Mouse (Mus musculus): ENCODE measurements around the gene Fndc7. TPM values are rescaled to one million over a fixed set of nuclear protein-coding genes. Genes with fewer than 3 reads are reported as not detected.

Gene Fndc7
- polyA plus RNA-seq, 2 experiments = 0.23 to 0.35 TPM

DNA sequence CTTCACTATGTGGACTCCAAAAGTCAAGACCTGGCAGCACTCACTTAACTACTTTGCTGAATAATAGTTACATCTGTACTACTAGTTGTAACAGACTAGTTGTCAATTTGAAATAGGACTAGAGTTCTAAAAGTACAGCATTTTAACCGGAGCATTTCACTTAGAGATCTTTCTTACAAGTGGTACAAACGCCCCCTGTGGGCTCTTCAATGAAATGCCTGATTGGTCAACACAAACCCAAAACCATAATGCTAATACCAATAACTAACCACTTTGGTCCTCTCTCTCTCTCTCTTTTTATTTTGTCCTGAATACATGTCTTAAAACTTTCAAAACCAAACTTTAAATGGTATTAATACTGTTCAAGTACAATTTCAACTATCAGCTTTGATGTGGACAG is 12.2 kb upstream of the Fndc7 start:
- no peak overlapping the region for H3K27ac ChIP-seq (replicated peaks; ENCODE audit: low read depth, low read length)
- no peak for TF ChIP-seq POLR2A (IDR thresholded peaks at IDR 0.05; ENCODE audit: borderline replicate concordance, extremely low read depth, insufficient read depth, insufficient read length)
- no peaks in the 10 kb centered on the region for H3K4me1 ChIP-seq (ENCODE audit: control insufficient read depth, insufficient read depth, low read length)
- no peak overlapping the region for H3K4me2 ChIP-seq (replicated peaks; ENCODE audit: low read depth, low read length, severe bottlenecking)
- 56% methylated on average over 2 of the region's 2 CpGs for WGBS
- ATAC-seq (ENCODE audit: low FRiP score, low read depth) (no peak), DNase-seq (ENCODE audit: low spot score) (no peak)
- peaks cover 59% of the 10 kb centered on the region for H3K36me3 ChIP-seq (ENCODE audit: control insufficient read depth, insufficient read depth, low read length)
- no peak overlapping the region for H3K9ac ChIP-seq (ENCODE audit: low read depth, low read length, severe bottlenecking)
- H3K4me3 ChIP-seq (replicated peaks; ENCODE audit: low read length) = no peak overlapping the region
- no peaks in the 10 kb centered on the region for H3K27me3 ChIP-seq (ENCODE audit: control insufficient read depth, insufficient read depth, low read length)
- no peaks in the 10 kb centered on the region for H3K9me3 ChIP-seq (ENCODE audit: control insufficient read depth, low read length)

DNA sequence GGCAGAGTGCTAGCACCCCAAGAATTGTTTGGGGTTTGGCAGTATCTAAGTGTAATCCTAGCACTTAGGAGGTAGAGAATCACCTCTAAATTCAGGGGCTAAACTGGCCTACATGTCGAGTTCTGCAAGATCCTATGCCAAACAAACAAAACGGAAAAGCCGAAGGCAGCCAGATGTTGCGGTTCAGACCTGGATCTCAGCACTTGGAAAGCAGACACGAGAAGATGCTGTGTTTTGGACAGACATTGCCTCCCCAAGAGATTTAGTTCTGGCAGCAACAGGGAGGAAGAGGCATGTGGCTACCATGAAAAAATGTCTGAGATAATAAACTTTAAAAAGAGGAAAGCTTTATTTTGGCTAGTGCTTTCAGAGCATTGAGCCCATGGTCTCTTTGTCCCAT is 10.9 kb upstream of the Fndc7 start:
- Histone ChIP-seq H3K4me2 (replicated peaks; ENCODE audit: low read depth, low read length, severe bottlenecking) (no peak overlapping the region), H3K27ac (replicated peaks; ENCODE audit: low read depth, low read length) (no peak overlapping the region), H3K4me1 (ENCODE audit: control insufficient read depth, insufficient read depth, low read length) (no peaks in the 10 kb centered on the region), H3K9ac (ENCODE audit: low read depth, low read length, severe bottlenecking) (no peak overlapping the region), H3K9me3 (ENCODE audit: control insufficient read depth, low read length) (no peaks in the 10 kb centered on the region), H3K36me3 (ENCODE audit: control insufficient read depth, insufficient read depth, low read length) (peaks cover 48% of the 10 kb centered on the region), H3K27me3 (ENCODE audit: control insufficient read depth, insufficient read depth, low read length) (no peaks in the 10 kb centered on the region), H3K4me3 (replicated peaks; ENCODE audit: low read length) (no peak overlapping the region)
- no peak for DNase-seq (ENCODE audit: low spot score)
- WGBS = 79% methylated on average over 5 of the region's 5 CpGs
- no peak for ATAC-seq (ENCODE audit: low FRiP score, low read depth)
- no peak for TF ChIP-seq POLR2A (IDR thresholded peaks at IDR 0.05; ENCODE audit: borderline replicate concordance, extremely low read depth, insufficient read depth, insufficient read length)

DNA sequence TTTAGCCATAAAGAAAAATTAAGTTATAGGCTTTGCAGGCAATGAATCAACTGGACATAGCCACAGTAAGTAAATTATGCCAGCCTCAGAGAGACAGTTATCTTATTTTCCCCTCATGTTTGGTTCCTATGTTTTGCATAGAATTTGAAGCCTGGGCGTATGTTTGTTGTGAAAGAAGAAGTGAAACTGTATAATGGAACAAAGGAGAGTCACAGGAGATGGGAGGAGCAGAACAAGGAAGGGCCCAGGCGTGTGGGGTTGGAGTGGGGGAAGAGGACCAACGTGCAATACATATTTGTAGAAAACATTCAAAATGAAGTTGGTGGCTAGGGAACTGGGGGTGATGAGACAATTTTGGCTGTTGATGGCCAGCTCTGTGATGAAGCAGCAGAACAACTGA is 10.3 kb upstream of the Fndc7 start:
- no peak for TF ChIP-seq POLR2A (IDR thresholded peaks at IDR 0.05; ENCODE audit: borderline replicate concordance, extremely low read depth, insufficient read depth, insufficient read length)
- Histone ChIP-seq H3K4me1 (ENCODE audit: control insufficient read depth, insufficient read depth, low read length) (no peaks in the 10 kb centered on the region), H3K9me3 (ENCODE audit: control insufficient read depth, low read length) (no peaks in the 10 kb centered on the region), H3K4me3 (replicated peaks; ENCODE audit: low read length) (no peak overlapping the region), H3K27me3 (ENCODE audit: control insufficient read depth, insufficient read depth, low read length) (no peaks in the 10 kb centered on the region), H3K4me2 (replicated peaks; ENCODE audit: low read depth, low read length, severe bottlenecking) (no peak overlapping the region), H3K27ac (replicated peaks; ENCODE audit: low read depth, low read length) (no peak overlapping the region), H3K36me3 (ENCODE audit: control insufficient read depth, insufficient read depth, low read length) (peaks cover 44% of the 10 kb centered on the region), H3K9ac (ENCODE audit: low read depth, low read length, severe bottlenecking) (no peak overlapping the region)
- no peak for DNase-seq (ENCODE audit: low spot score)
- WGBS = 87% methylated on average over 3 of the region's 3 CpGs
- no peak for ATAC-seq (ENCODE audit: low FRiP score, low read depth)

DNA sequence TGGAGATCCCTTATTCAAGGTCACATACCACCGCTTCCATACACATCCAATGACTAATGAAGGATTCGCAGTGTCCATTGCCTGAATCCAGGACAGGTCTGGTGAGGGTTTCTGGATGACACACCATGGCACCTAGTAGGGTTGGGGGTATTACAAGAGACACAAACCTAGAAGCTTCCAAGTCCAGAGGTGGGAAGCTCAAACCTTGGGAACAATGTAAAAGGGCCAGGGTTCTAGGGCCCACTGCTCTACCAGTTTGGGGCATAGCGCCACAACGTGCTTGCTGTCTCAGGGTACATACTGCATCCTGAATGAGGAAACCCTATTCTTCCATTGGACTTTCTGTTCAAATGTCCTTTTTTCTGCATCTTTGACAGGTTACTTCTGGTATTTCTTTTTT is 8.8 kb upstream of the Fndc7 start:
- no peak for TF ChIP-seq POLR2A (IDR thresholded peaks at IDR 0.05; ENCODE audit: borderline replicate concordance, extremely low read depth, insufficient read depth, insufficient read length)
- H3K9me3 ChIP-seq (ENCODE audit: control insufficient read depth, low read length) = no peaks in the 10 kb centered on the region

DNA sequence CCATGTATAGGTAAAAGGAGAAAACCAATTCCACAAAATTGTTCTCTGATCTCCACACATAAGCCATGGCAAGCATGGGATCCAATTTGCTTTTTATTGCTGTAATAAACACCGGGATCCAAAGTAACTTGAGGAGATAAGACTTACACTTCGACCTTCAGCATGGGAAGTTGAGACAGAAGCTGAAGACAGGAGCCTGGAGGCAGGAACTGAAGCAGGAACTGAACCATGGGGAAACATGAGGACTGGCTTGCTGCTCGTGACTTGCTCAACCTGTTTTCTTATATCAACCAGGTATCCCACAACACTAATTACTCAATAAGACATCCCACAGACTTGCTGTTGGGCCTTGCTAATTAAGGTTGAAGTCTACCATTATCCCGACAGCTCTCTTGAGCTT is 3.1 kb upstream of the Fndc7 start:
- TF ChIP-seq POLR2A (IDR thresholded peaks at IDR 0.05; ENCODE audit: borderline replicate concordance, extremely low read depth, insufficient read depth, insufficient read length) = no peak
- DNase-seq (ENCODE audit: low spot score) (no peak), ATAC-seq (ENCODE audit: low FRiP score, low read depth) (no peak)
- H3K4me3 ChIP-seq (replicated peaks; ENCODE audit: low read length) = no peak overlapping the region
- H3K9ac ChIP-seq (ENCODE audit: low read depth, low read length, severe bottlenecking) = no peak overlapping the region
- no peaks in the 10 kb centered on the region for H3K36me3 ChIP-seq (ENCODE audit: control insufficient read depth, insufficient read depth, low read length)
- H3K4me1 ChIP-seq (ENCODE audit: control insufficient read depth, insufficient read depth, low read length) = no peaks in the 10 kb centered on the region
- no peaks in the 10 kb centered on the region; the same call in 1 of the 2 replicates for H3K9me3 ChIP-seq (ENCODE audit: control insufficient read depth, low read length)
- H3K27me3 ChIP-seq (ENCODE audit: control insufficient read depth, insufficient read depth, low read length) = no peaks in the 10 kb centered on the region
- no peak overlapping the region for H3K27ac ChIP-seq (replicated peaks; ENCODE audit: low read depth, low read length)
- no peak overlapping the region for H3K4me2 ChIP-seq (replicated peaks; ENCODE audit: low read depth, low read length, severe bottlenecking)
- 49% methylated on average over 4 of the region's 4 CpGs for WGBS

More for the DNA sequence above, 8.8 kb upstream of the Fndc7 start:
- Histone ChIP-seq H3K4me2 (replicated peaks; ENCODE audit: low read depth, low read length, severe bottlenecking) (no peak overlapping the region), H3K4me3 (replicated peaks; ENCODE audit: low read length) (no peak overlapping the region), H3K36me3 (ENCODE audit: control insufficient read depth, insufficient read depth, low read length) (peaks cover 28% of the 10 kb centered on the region), H3K4me1 (ENCODE audit: control insufficient read depth, insufficient read depth, low read length) (no peaks in the 10 kb centered on the region), H3K27ac (replicated peaks; ENCODE audit: low read depth, low read length) (no peak overlapping the region), H3K27me3 (ENCODE audit: control insufficient read depth, insufficient read depth, low read length) (no peaks in the 10 kb centered on the region), H3K9ac (ENCODE audit: low read depth, low read length, severe bottlenecking) (no peak overlapping the region)
- no peak for DNase-seq (ENCODE audit: low spot score)
- ATAC-seq (ENCODE audit: low FRiP score, low read depth) = no peak
- 94% methylated on average over 4 of the region's 4 CpGs for WGBS

DNA sequence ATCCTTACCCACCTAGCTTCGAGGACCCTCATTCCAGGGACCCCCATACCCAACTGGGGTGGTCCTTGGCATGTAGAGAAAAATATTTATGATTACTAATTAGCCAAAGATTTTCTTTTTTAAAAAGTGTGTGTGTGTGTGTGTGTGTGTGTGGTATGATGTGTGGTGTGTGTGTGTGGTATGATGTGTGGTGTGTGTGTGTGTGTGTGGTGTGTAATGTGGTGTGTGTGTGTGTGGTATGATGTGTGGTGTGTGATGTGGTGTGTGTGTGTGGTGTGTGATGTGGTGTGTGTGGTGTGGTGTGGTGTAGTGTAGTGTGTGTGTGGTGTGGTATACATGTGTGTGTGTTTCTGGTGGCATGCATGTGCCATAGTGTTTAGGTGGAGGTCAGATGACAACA is 2.3 kb upstream of the Fndc7 start:
- H3K4me1 ChIP-seq (ENCODE audit: control insufficient read depth, insufficient read depth, low read length) = no peaks in the 10 kb centered on the region
- no peaks in the 10 kb centered on the region for H3K27me3 ChIP-seq (ENCODE audit: control insufficient read depth, insufficient read depth, low read length)
- H3K4me2 ChIP-seq (replicated peaks; ENCODE audit: low read depth, low read length, severe bottlenecking) = no peak overlapping the region
- H3K27ac ChIP-seq (replicated peaks; ENCODE audit: low read depth, low read length) = no peak overlapping the region
- DNase-seq (ENCODE audit: low spot score) = no peak
- H3K4me3 ChIP-seq (replicated peaks; ENCODE audit: low read length) = no peak overlapping the region
- no peak for ATAC-seq (ENCODE audit: low FRiP score, low read depth)
- no peaks in the 10 kb centered on the region; the same call in 1 of the 2 replicates for H3K9me3 ChIP-seq (ENCODE audit: control insufficient read depth, low read length)
- 88% methylated on average over 1 of the region's 1 CpGs for WGBS
- H3K36me3 ChIP-seq (ENCODE audit: control insufficient read depth, insufficient read depth, low read length) = no peaks in the 10 kb centered on the region
- H3K9ac ChIP-seq (ENCODE audit: low read depth, low read length, severe bottlenecking) = no peak overlapping the region
- no peak for TF ChIP-seq POLR2A (IDR thresholded peaks at IDR 0.05; ENCODE audit: borderline replicate concordance, extremely low read depth, insufficient read depth, insufficient read length)
